Mouse (Mus musculus): Measurements from ENCODE around the gene Fam213a. TPM values are rescaled to one million over a fixed set of nuclear protein-coding genes. Genes with fewer than 3 reads are reported as not detected.

The Fam213a gene
- polyA plus RNA-seq, 1 experiment, result 22.1 TPM

DNA sequence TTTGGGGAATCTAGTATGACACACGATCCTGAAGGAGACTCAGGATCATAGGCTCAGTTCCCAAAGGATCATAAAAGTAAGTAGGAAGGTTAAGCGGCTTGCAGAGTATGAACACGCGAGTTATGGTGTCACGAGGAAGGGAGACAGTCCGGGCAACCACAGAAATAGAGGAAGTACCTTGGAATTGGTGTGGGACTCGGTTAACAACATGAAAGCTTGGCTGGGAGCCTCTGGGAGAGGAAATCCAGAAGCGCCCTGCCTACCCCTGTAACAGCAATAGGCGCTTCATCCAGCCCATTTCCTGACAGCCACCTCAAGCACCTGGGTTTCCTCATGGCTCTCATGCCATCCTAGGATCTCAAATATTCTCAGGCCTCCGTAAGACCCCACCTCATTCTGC lies 7.3 kb downstream of the Fam213a start:
- Histone ChIP-seq H3K4me1 (ENCODE audit: control insufficient read depth, insufficient read depth, insufficient read length) (no peaks in the 10 kb centered on the region), H3K36me3 (ENCODE audit: control insufficient read depth, insufficient read depth, low read length) (no peaks in the 10 kb centered on the region), H3K27me3 (ENCODE audit: control insufficient read depth, insufficient read depth, low read length) (no peaks in the 10 kb centered on the region), H3K27ac (ENCODE audit: insufficient read depth, low read length) (no peak overlapping the region), H3K4me3 (ENCODE audit: extremely low read depth, insufficient read depth, insufficient read length) (no peak overlapping the region)
- 76% methylated on average over 10 of the region's 10 CpGs for WGBS
- DNase-seq (ENCODE audit: low read depth in 1 of 2, low spot score in 2 of 2), result no peak
- TF ChIP-seq POLR2A (IDR thresholded peaks at IDR 0.05; ENCODE audit: low read depth, low read length) (no peak), CTCF (IDR thresholded peaks at IDR 0.05; ENCODE audit: extremely low read depth, insufficient read depth, insufficient read length, insufficient replicate concordance) (no peak)

DNA sequence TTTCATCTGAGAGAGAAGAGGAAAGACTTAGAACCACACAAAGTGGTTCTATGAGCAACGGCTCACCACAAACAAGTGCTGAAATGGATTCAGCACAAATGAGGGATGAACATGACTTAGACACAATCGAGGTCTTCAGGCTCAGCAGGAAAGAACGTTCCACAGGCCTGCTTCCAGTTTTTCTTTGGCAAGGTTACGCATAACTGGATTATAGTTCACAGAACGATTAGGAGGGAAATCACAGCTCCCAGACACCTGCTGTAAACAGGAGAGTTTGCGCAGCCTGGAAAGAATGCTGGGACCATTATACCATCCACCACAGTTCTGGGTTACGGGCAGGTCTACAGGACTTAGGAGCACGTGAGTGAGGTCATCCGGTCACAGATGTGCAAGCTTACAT lies 7.9 kb downstream of the Fam213a start:
- TF ChIP-seq CTCF (IDR thresholded peaks at IDR 0.05; ENCODE audit: extremely low read depth, insufficient read depth, insufficient read length, insufficient replicate concordance) (no peak), POLR2A (IDR thresholded peaks at IDR 0.05; ENCODE audit: low read depth, low read length) (no peak)
- no peaks in the 10 kb centered on the region for H3K27me3 ChIP-seq (ENCODE audit: control insufficient read depth, insufficient read depth, low read length)
- H3K27ac ChIP-seq (ENCODE audit: insufficient read depth, low read length), result no peak overlapping the region
- peaks cover 2% of the 10 kb centered on the region; the same call in 1 of the 2 replicates for H3K4me1 ChIP-seq (ENCODE audit: control insufficient read depth, insufficient read depth, insufficient read length)
- H3K36me3 ChIP-seq (ENCODE audit: control insufficient read depth, insufficient read depth, low read length), result no peaks in the 10 kb centered on the region
- no peak for DNase-seq (ENCODE audit: low read depth in 1 of 2, low spot score in 2 of 2)
- H3K4me3 ChIP-seq (ENCODE audit: extremely low read depth, insufficient read depth, insufficient read length), result no peak overlapping the region
- WGBS, result 86% methylated on average over 9 of the region's 9 CpGs

DNA sequence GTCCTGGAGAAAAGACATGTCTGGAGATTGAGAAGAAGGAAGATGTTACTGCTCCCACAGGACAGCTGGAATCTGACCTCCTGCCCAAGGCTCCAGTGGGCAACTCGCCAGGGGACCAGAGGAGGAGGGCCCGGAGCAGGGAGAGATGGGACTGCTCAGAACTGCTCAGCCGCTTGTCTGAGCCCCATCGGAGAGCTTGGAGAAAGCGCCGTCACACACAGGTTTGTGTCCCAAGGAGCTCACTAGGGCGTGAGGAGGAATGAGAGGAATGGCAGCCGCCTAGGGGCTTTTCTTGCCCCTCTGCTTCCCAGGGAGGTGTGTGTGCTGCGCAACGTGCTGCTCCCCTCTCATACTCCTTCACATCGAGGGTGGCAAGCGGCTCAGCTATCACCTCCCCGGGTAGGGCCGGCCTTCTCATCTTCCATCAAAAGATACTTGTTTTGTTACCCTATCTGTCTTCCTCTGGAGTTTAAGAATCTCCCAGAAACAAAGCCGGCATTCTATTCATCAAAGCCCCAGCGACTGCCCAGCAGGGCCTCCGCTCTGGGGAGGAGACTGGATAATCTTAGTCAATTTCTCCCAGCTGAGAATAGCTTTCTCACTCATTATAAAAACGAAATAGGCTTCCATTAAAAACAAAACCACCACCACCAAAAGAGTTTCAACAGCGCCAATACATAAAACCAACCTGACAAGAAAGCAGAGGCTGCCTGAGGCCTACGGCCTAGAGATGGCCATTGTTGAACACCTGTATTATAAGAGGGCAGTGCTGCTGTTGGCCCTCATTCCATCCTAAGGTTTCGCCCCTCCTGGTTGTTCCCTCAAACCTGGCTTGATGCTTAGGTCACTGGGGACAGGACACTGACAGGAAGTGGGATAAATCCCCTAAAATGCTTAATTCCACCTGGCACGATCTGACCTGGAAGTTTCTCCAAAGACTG lies 9.1 kb downstream of the Fam213a start:
- TF ChIP-seq POLR2A (IDR thresholded peaks at IDR 0.05; ENCODE audit: low read depth, low read length) (no peak), CTCF (IDR thresholded peaks at IDR 0.05; ENCODE audit: extremely low read depth, insufficient read depth, insufficient read length, insufficient replicate concordance) (no peak)
- Histone ChIP-seq H3K36me3 (ENCODE audit: control insufficient read depth, insufficient read depth, low read length) (no peaks in the 10 kb centered on the region), H3K4me1 (ENCODE audit: control insufficient read depth, insufficient read depth, insufficient read length) (peaks cover 7% of the 10 kb centered on the region; the same call in 1 of the 2 replicates), H3K27ac (ENCODE audit: insufficient read depth, low read length) (no peak overlapping the region), H3K27me3 (ENCODE audit: control insufficient read depth, insufficient read depth, low read length) (no peaks in the 10 kb centered on the region), H3K4me3 (ENCODE audit: extremely low read depth, insufficient read depth, insufficient read length) (no peak overlapping the region)
- WGBS, result 87% methylated on average over 22 of the region's 22 CpGs
- DNase-seq (ENCODE audit: low read depth in 1 of 2, low spot score in 2 of 2), result no peak

DNA sequence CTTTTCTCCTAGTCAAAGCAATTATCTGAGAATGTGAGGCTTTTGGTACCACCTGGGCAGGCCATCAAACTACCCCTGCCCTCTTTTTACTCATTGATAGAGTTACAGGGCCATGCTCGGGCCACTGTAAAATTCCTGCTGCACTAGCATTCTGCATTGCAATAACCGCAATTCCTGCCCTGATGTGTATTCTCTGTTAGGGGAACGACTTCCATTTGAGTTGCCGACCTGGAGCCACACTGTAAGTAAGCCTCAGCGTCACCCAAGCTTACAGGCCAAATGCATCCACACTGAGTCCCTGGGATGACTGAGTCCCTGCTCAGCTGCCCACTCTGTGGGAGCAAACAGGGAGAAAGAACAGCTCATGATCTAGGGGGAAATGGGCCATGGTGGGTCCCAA lies 12.0 kb downstream of the Fam213a start:
- Histone ChIP-seq H3K27ac (ENCODE audit: insufficient read depth, low read length) (no peak overlapping the region), H3K36me3 (ENCODE audit: control insufficient read depth, insufficient read depth, low read length) (no peaks in the 10 kb centered on the region), H3K27me3 (ENCODE audit: control insufficient read depth, insufficient read depth, low read length) (no peaks in the 10 kb centered on the region), H3K4me3 (ENCODE audit: extremely low read depth, insufficient read depth, insufficient read length) (no peak overlapping the region), H3K4me1 (ENCODE audit: control insufficient read depth, insufficient read depth, insufficient read length) (peaks cover 15% of the 10 kb centered on the region; the same call in 1 of the 2 replicates)
- no peak for DNase-seq (ENCODE audit: low read depth in 1 of 2, low spot score in 2 of 2)
- 98% methylated on average over 5 of the region's 5 CpGs for WGBS
- TF ChIP-seq CTCF (IDR thresholded peaks at IDR 0.05; ENCODE audit: extremely low read depth, insufficient read depth, insufficient read length, insufficient replicate concordance), result no peak
- no peak for TF ChIP-seq POLR2A (IDR thresholded peaks at IDR 0.05; ENCODE audit: low read depth, low read length)

DNA sequence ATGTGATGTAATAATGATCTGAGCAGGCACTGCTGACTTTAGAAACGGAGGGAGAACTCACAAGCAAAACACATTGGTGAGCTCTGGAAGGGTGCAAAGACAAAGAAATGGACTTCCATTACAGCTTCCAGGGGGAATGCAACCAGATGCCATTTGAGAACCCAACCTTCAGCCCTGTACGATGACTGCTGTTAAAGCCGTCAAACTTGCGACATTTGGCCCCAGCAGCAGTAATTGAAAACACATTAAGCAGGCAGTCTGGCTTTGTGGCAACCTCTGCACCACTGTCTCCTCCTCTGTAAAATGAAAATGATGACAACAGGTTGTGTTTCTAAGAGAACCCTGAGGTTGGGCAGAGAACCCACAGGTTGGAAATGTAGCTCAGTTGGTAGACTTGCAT lies 12.8 kb downstream of the Fam213a start:
- H3K36me3 ChIP-seq (ENCODE audit: control insufficient read depth, insufficient read depth, low read length), result no peaks in the 10 kb centered on the region
- 0 out of 2 replicates have a peak overlapping the region, but pooled peaks have one; percentile 21 for H3K27ac ChIP-seq (ENCODE audit: insufficient read depth, low read length)
- DNase-seq (ENCODE audit: low read depth in 1 of 2, low spot score in 2 of 2), result no peak
- H3K4me1 ChIP-seq (ENCODE audit: control insufficient read depth, insufficient read depth, insufficient read length), result peaks cover 15% of the 10 kb centered on the region; the same call in 1 of the 2 replicates
- TF ChIP-seq POLR2A (IDR thresholded peaks at IDR 0.05; ENCODE audit: low read depth, low read length) (no peak), CTCF (IDR thresholded peaks at IDR 0.05; ENCODE audit: extremely low read depth, insufficient read depth, insufficient read length, insufficient replicate concordance) (no peak)
- WGBS, result 87% methylated on average over 4 of the region's 4 CpGs
- H3K4me3 ChIP-seq (ENCODE audit: extremely low read depth, insufficient read depth, insufficient read length), result no peak overlapping the region
- no peaks in the 10 kb centered on the region for H3K27me3 ChIP-seq (ENCODE audit: control insufficient read depth, insufficient read depth, low read length)

DNA sequence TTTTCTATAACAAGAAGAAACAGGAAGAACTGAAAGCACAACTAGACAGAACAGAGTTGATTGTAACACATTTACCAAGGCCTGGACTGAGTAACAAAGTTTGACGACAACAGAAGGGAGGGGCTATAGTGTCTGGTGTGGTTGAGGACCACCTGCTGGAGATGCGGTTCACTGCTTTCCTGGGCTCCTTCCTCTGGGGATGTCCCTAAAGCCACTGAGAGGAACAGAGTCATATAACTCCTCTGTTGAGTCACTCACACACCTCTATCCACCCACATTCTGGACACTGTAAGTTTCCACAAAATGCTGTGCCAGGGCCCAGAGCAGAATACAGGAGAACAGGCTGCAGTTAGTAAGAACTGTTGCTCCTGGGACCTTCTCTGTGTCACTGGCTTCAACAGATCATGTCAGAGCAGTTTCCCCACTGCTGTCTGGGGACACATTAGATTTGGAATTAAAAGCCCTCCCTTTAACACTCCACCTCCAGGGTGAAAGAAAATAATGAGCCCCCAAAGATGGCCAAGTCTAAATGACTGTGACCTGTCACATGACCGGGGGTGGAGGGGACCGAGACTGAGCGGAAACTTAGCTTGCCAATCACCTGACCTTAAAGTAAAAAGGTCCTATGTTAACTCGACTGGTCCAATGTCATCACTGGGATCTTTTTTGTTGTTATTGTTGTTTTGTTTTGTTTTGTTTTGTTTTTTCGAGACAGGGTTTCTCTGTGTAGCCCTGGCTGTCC lies 13.5 kb downstream of the Fam213a start:
- 45% methylated on average over 7 of the region's 7 CpGs for whole genome bisulfite sequencing
- no peaks in the 10 kb centered on the region for H3K36me3 ChIP-seq (ENCODE audit: control insufficient read depth, insufficient read depth, low read length)
- no peak for TF ChIP-seq POLR2A (IDR thresholded peaks at IDR 0.05; ENCODE audit: low read depth, low read length)
- TF ChIP-seq CTCF (IDR thresholded peaks at IDR 0.05; ENCODE audit: extremely low read depth, insufficient read depth, insufficient read length, insufficient replicate concordance), result no peak

More for the DNA sequence above, 13.5 kb downstream of the Fam213a start:
- peak; percentile 78 to 85 for DNase-seq (ENCODE audit: low read depth in 1 of 2, low spot score in 2 of 2)
- Histone ChIP-seq H3K27ac (ENCODE audit: insufficient read depth, low read length) (peak overlapping the region; percentile 72), H3K4me3 (ENCODE audit: extremely low read depth, insufficient read depth, insufficient read length) (no peak overlapping the region), H3K27me3 (ENCODE audit: control insufficient read depth, insufficient read depth, low read length) (no peaks in the 10 kb centered on the region), H3K4me1 (ENCODE audit: control insufficient read depth, insufficient read depth, insufficient read length) (peaks cover 15% of the 10 kb centered on the region; the same call in 1 of the 2 replicates)
